Mouse (Mus musculus) kidney, adult 18-20 months (tissue): Measurements from ENCODE around the gene Pdzd2.

Source experiments
- DNase-seq: peaks from one replicate; pipeline ENCODE4 v3.0.0; 2021

Gene Pdzd2

DNA sequence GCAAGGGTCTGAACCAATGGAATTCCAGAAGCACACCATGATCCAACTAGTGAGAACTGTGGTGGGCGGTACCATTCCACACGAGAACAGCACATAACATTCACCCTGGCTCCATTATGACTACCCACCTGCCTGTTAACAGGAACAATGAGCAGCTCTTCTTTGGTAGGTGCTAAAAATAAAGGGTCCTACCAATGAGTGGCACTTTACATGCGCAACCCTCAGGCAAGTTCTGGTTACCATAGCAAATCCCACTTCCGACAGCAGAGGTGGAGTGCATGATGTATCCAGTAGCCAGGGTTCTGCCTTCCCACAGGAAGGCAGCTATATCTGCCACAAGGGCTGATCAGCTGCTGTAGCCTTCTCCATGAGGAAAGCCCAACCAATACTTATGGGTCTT lies 11.3 kb downstream of the Pdzd2 start:
- no peak for DNase-seq

DNA sequence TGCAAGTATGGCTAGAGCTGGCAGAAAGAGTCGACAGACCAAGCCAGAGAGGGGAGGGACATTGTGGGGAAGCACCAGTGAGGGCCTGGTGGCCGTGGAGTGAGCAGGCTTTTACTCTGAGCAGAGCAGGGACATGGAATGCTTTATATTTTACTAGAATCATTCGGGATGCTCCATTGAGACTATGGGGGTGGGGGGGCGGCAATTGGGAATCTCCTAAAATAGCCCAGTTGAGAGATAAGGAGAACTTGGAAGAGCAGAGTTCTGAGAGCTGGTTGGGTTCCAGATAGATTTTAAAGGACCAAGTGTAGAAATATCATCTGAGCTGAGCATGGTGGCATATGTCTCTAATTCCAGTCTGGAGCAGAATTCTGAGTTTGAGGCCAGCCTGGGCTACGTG lies 14.5 kb downstream of the Pdzd2 start:
- DNase-seq, result no peak

DNA sequence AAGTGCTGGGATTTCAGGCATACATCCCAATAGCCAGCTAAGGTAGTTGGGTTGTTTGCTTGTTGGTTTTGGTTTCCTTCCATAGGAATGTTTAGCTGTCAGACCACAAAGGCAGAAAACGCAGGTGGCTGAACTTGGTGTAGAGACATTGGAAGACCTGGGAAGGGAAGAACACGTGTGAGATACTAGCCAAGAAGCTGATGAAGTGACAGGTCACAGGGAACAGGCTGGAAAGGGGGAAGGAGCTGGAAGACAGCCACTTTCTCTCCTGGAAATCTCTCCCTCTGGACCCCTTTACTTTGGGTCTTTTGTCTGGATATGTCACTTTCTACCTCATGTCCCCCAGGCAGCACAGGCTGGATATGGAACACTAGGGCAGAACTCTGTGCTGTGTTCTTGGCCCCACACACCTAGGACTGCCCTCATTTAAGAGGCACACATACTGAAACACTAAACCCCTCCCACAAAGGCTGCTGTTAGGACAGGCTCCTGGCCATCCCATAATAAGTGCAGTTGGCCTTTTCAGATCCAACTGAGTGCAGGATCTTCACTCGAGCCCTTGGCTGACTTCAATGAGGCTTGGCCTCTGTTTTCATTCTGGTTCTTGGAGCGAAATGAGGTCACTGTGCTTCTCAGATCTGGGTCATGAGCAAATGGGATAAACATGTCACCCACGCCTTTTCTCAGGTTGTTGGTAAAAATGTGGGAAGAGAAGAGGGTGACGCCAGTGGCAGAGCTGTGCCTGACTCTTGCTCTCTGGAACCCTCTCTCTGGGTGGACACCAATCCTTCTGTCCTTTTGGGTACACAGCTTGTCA lies 17.8 kb downstream of the Pdzd2 start:
- no peak for DNase-seq

- DNase-seq, result no peak
Measured at GRCm38 (mm10) chr15:12718819-12719218, 20.9 kb downstream of the Pdzd2 start.

DNA sequence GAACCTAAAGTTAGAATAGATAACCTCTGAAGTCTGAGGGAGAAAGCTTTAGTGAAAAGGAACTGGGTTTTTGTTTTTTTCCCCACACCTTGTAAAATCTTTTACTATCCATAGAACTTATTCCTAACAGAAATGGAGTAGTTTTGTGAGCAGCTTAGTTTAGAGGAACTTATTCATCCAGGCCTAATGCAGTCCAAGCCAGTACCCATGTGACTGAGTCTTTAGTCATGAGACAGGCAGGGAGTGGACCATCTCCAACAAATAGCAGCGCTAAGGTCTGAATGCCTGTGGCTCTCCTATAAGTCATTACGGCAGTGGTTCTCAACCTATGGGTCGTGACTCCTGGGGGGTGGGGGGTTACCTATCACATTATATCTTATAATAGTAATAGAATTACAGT lies 22.3 kb downstream of the Pdzd2 start:
- no peak for DNase-seq

DNA sequence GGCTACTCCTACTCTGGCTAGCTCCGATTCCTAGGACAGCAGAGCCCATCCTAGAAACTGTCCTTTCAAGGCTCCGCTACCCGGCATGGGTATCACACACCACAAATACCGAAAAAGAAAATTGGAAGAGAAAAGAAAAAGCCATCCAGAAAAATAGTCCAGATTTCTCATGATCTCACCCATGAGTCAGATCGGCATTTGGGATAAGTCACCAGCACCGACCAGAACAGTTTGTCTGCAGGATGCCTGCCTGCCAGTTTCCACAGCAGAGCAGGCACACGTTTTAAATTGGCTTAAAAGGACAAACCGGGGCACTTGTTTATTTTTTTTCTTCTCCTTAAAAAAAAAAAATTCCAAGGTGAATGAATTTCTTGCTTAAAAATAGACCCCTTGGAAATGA lies 22.8 kb downstream of the Pdzd2 start:
- no peak for DNase-seq

GRCm38 (mm10) chr15:12714322-12714721 lies 25.4 kb downstream of the Pdzd2 start:
- DNase-seq, result no peak

DNA sequence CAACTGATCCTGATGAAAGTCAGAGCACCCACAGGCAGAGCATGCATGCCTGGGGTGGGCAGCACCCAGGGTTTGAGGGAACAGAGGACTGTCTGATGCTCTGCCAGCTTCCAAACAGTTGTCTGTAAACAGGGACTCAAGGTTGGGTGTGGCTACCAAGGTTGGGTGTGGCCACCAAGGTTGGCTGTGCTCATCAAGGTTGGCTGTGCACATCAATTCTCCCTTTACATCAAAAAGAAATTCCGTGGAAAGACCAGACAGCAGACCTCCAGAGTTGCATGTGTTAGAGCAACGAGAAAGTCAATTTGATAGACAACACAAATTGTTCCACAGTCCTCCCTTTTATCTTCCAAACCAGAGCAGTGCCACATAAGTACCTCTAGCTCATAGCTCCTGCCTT lies 26.5 kb downstream of the Pdzd2 start:
- no peak for DNase-seq

GRCm38 (mm10) chr15:12710036-12710435 lies 29.7 kb downstream of the Pdzd2 start:
- DNase-seq, result no peak

GRCm38 (mm10) chr15:12708297-12708696 lies 31.4 kb downstream of the Pdzd2 start:
- no peak for DNase-seq

- DNase-seq, result no peak
Measured at GRCm38 (mm10) chr15:12706902-12707301, 32.8 kb downstream of the Pdzd2 start.

DNA sequence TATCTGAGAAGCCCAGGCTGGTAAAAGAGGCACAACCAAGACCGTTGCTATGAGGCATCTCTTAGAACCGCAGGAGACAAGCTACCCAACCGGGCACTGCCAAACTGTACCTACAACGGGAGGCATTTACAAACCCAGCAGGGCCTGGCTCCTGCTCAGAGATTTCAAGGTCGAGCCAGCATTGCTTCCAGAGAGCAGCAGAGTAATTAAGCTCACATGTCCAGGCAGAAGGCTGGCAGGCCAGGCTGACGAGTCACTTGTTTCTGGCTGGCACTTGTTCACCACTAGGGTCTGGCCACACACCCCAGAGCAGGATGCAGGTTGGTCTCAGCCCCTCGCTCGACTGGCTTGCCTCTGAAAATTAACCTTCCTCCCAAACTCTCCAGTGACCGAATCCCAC lies 39.4 kb downstream of the Pdzd2 start:
- DNase-seq, result no peak

- no peak for DNase-seq
Measured at GRCm38 (mm10) chr15:12697741-12698140, 42.0 kb downstream of the Pdzd2 start.

- no peak for DNase-seq
Measured at GRCm38 (mm10) chr15:12696889-12697288, 42.8 kb downstream of the Pdzd2 start.

DNA sequence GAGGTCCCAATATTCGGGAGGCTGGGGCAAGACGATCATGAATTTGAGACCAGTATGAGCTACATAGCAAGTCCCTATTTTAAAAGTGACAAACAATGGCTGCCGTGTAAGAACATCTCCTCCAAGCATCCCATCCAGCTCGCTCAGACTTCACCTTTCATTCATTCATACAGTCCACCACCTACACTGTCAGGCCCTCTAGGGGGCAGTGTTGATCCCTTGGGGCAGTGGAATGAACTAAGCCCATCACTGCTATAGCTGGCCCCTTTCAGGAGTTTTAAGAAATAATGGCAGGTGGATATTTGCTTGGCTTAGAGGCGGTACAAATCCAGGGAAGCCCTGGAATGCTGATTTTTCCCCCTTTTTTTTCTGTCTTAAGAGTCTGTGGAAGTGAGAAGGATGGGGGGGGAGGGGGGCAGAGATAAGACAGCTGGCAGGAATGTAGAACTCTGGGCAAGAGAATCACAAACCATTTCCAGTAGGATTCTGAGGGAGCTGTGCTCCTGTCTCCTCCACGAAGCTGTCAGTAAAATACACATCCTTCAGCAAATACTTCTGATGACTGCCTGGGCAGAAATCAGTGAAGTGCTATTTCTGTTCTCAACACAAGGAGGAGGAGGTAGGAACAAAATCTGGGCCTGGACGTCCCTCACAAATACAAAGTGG lies 49.9 kb downstream of the Pdzd2 start:
- DNase-seq, result no peak

GRCm38 (mm10) chr15:12682549-12682948 lies 57.2 kb downstream of the Pdzd2 start:
- DNase-seq, result no peak

DNA sequence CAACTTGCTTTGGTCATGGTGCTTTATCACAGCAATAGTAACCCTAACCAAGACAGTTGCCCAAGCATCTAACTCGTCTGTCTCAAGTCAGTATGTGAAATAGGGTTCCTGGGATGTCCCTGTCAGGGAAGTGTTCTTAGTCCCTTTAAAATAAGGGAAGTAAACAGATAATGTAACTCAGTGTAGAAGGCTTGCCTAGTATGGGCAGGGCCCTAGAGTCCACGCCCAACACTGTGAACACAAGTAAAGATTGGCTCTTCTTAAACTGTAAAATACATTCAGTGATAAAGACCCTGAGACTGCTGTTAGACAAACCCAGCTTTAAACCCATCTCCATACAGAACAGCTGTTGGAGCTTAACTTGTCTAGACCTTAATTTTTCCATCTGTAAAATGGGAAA lies 57.8 kb downstream of the Pdzd2 start:
- DNase-seq, result no peak

GRCm38 (mm10) chr15:12680750-12681149 lies 59.0 kb downstream of the Pdzd2 start:
- DNase-seq, result no peak

GRCm38 (mm10) chr15:12679996-12680395 lies 59.7 kb downstream of the Pdzd2 start:
- no peak for DNase-seq

DNA sequence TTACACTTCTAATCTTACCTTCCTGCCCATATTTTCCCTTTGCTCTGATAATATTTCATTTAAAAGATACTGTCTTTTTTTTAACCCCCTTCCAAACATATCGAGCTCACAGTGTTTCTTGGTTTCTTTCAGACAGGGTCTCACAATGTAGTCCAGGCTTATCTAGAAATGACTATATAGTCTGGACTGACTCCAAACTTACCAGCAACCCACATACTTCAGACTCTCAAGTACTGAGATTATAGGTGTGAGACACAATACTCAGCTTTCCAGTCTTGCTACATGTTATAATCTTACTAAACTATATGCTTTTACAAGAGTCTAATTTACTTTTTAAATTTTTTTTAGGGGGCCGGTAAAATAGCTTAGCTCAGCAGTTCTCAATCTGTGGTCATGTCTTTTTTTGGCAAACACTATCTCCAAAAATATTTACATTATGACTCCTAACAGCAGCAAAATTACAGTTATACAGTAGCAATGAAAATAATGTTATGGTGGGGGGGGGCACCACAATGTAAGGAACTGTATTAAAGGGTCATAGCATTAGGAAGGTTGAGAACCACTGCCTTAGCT lies 61.1 kb downstream of the Pdzd2 start:
- no peak for DNase-seq

- DNase-seq, result no peak
Measured at GRCm38 (mm10) chr15:12675366-12675765, 64.4 kb downstream of the Pdzd2 start.

DNA sequence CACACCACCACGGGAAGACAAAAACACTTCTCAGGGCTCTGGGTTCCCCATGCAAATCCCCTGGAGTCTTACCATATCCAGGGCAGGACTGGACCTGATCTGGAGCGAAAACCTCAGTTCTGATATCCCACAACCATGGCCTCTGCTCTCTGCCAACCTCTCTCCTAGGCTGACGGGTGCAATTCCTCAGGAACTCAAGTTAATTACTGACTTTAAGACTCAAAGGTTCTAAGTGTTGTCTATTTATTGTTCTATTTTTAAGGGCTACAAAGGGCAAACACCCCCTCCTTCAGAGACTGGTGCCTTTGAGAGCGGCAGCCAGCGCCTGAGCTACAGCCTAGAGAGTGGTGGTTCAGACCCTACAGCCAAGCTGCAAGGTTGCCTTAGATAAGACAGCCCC lies 65.7 kb downstream of the Pdzd2 start:
- DNase-seq, result peak; percentile 44

DNA sequence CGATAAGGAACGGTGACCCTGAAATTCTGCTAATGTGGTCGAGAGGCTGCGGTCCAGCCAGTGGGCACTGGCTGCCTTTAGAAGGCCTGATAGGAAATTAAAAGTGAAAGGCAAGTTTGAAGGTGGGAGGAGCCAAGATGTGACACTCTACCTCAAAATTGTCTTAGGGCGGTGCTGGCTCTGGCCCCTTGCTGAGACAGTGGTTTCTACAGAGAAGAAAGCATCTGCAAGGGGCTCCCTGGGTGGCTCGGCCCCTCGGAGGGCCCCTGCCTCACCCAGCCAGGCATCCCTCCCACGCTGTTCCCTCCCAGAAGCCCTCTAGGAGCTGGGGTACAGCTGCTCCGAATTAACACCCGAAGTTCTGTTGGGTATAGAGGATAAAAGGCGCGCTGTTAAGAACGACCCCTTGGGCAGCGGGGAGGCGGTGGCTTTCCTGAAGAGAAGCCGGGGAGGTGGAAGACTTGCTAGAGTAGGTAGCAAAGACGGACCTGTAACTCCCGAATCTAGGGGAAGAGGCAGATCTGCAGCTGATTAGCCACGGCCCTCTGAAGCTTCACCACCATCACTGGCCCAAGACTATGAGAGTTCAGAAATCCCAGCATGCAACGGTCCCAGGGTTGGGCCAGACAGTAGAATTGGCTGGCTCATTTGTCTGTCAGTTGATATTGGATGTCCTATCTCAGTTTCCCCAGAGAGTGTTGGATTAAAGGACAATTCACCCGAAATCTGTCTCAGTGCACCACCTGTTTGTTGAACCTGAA lies 71.8 kb downstream of the Pdzd2 start:
- DNase-seq, result no peak

GRCm38 (mm10) chr15:12665946-12666345 lies 73.8 kb downstream of the Pdzd2 start:
- DNase-seq, result no peak
